Mouse (Mus musculus): ENCODE data around the gene Klk1b26.

- no peak for TF ChIP-seq CTCF (IDR thresholded peaks at IDR 0.05; ENCODE audit: extremely low read depth, insufficient read length, insufficient replicate concordance, low read depth, low read length)
- TF ChIP-seq POLR2A (IDR thresholded peaks at IDR 0.05; ENCODE audit: low read depth, low read length), result no peak
Measured at GRCm38 (mm10) chr7:43966451-43966850, 45.5 kb upstream of the Klk1b26 start, which contains the start of gene Klk1b1.

All from small intestine, adult 2 months (tissue).